Mouse (Mus musculus): ENCODE data around the gene Camkmt. TPM values are rescaled to one million over a fixed set of nuclear protein-coding genes. Genes with fewer than 3 reads are reported as not detected.

Gene Camkmt
- total and polyA plus RNA-seq, 3 experiments, result 1.6 to 5.9 TPM; not detected in 1

GRCm38 (mm10) chr17:85090120-85091099 lies at the start of gene Camkmt, which contains the start of gene Prepl (continued):
- TF ChIP-seq HCFC1 (IDR thresholded peaks at IDR 0.05; ENCODE audit: low read depth, low read length), result peak; percentile 92
- TF ChIP-seq ZMIZ1 (IDR thresholded peaks at IDR 0.05; ENCODE audit: low read depth, low read length), result no peak
- TF ChIP-seq RCOR1 (IDR thresholded peaks at IDR 0.05; ENCODE audit: low read depth, low read length), result peak; percentile 70; the same call in 1 of the 2 replicates
- TF ChIP-seq CTCF (IDR thresholded peaks at IDR 0.05 in 2 of 3, conservative IDR thresholded peaks at IDR 0.05 in 1 of 3; ENCODE audit: control insufficient read depth in 1 of 3, insufficient read depth in 1 of 3, low read depth in 2 of 3, low read length in 3 of 3, poor library complexity in 1 of 3, severe bottlenecking in 1 of 3), result no peak
- TF ChIP-seq ZKSCAN1 (IDR thresholded peaks at IDR 0.05; ENCODE audit: low read depth, low read length), result no peak
- no peak for TF ChIP-seq RAD21 (IDR thresholded peaks at IDR 0.05; ENCODE audit: low read depth, low read length)

- Histone ChIP-seq H3K4me1 (ENCODE audit: control insufficient read depth in 1 of 2, insufficient read depth in 2 of 2, low read length in 2 of 2) (no peaks in the 10 kb centered on the region), H3K27ac (ENCODE audit: control insufficient read depth, low read depth, low read length) (no peak overlapping the region), H3K36me3 (ENCODE audit: control insufficient read depth in 1 of 2, insufficient read depth in 2 of 2, low read length in 2 of 2) (no peaks in the 10 kb centered on the region), H3K79me2 (ENCODE audit: control insufficient read depth, insufficient read depth, low read length, poor library complexity) (no peaks in the 10 kb centered on the region), H3K9ac (ENCODE audit: control insufficient read depth, low read depth, low read length, poor library complexity, severe bottlenecking) (no peak overlapping the region), H3K27me3 (ENCODE audit: control insufficient read depth in 1 of 2, insufficient read depth in 2 of 2, low read length in 2 of 2) (no peaks in the 10 kb centered on the region), H3K4me3 (ENCODE audit: control insufficient read depth in 1 of 2, insufficient read depth in 1 of 2, low read depth in 2 of 2, low read length in 2 of 2) (no peak overlapping the region), H3K9me3 (replicated peaks; ENCODE audit: insufficient read depth, low read length) (no peaks in the 10 kb centered on the region)
- TF ChIP-seq EP300 (IDR thresholded peaks at IDR 0.05; ENCODE audit: low read depth in 1 of 2, low read length in 2 of 2), result no peak
- TF ChIP-seq MAZ (IDR thresholded peaks at IDR 0.05; ENCODE audit: low read depth, low read length), result no peak
- no peak for DNase-seq (ENCODE audit: low read depth, low spot score)
Measured at GRCm38 (mm10) chr17:85040913-85041312, 49.4 kb upstream of the Camkmt start.

- Histone ChIP-seq H3K9ac (ENCODE audit: control insufficient read depth, low read depth, low read length, poor library complexity, severe bottlenecking) (no peak overlapping the region), H3K27ac (ENCODE audit: control insufficient read depth, low read depth, low read length) (no peak overlapping the region), H3K4me1 (ENCODE audit: control insufficient read depth in 1 of 2, insufficient read depth in 2 of 2, low read length in 2 of 2) (no peaks in the 10 kb centered on the region), H3K4me3 (ENCODE audit: control insufficient read depth in 1 of 2, insufficient read depth in 1 of 2, low read depth in 2 of 2, low read length in 2 of 2) (no peak overlapping the region), H3K27me3 (ENCODE audit: control insufficient read depth in 1 of 2, insufficient read depth in 2 of 2, low read length in 2 of 2) (no peaks in the 10 kb centered on the region), H3K9me3 (replicated peaks; ENCODE audit: insufficient read depth, low read length) (no peaks in the 10 kb centered on the region), H3K36me3 (ENCODE audit: control insufficient read depth in 1 of 2, insufficient read depth in 2 of 2, low read length in 2 of 2) (no peaks in the 10 kb centered on the region), H3K79me2 (ENCODE audit: control insufficient read depth, insufficient read depth, low read length, poor library complexity) (no peaks in the 10 kb centered on the region)
- peak; percentile 20; the same call in 1 of the 2 replicates for TF ChIP-seq USF1 (IDR thresholded peaks at IDR 0.05; ENCODE audit: low read depth, low read length)
- TF ChIP-seq ELF1 (IDR thresholded peaks at IDR 0.05; ENCODE audit: low read depth, low read length), result no peak
- DNase-seq (ENCODE audit: low read depth, low spot score), result no peak
Measured at GRCm38 (mm10) chr17:85042419-85042818, 47.9 kb upstream of the Camkmt start.

GRCm38 (mm10) chr17:85043404-85043816 lies 46.9 kb upstream of the Camkmt start:
- Histone ChIP-seq H3K4me3 (ENCODE audit: control insufficient read depth in 1 of 2, insufficient read depth in 1 of 2, low read depth in 2 of 2, low read length in 2 of 2) (no peak overlapping the region), H3K79me2 (ENCODE audit: control insufficient read depth, insufficient read depth, low read length, poor library complexity) (no peaks in the 10 kb centered on the region), H3K4me1 (ENCODE audit: control insufficient read depth in 1 of 2, insufficient read depth in 2 of 2, low read length in 2 of 2) (no peaks in the 10 kb centered on the region), H3K9ac (ENCODE audit: control insufficient read depth, low read depth, low read length, poor library complexity, severe bottlenecking) (no peak overlapping the region), H3K9me3 (replicated peaks; ENCODE audit: insufficient read depth, low read length) (no peaks in the 10 kb centered on the region), H3K27ac (ENCODE audit: control insufficient read depth, low read depth, low read length) (no peak overlapping the region), H3K36me3 (ENCODE audit: control insufficient read depth in 1 of 2, insufficient read depth in 2 of 2, low read length in 2 of 2) (no peaks in the 10 kb centered on the region), H3K27me3 (ENCODE audit: control insufficient read depth in 1 of 2, insufficient read depth in 2 of 2, low read length in 2 of 2) (no peaks in the 10 kb centered on the region)
- no peak for DNase-seq (ENCODE audit: low read depth, low spot score)
- TF ChIP-seq CHD1 (IDR thresholded peaks at IDR 0.05; ENCODE audit: low read depth, low read length), result no peak
- no peak for TF ChIP-seq E2F4 (IDR thresholded peaks at IDR 0.05; ENCODE audit: borderline replicate concordance, low read depth, low read length)
- TF ChIP-seq TCF12 (IDR thresholded peaks at IDR 0.05; ENCODE audit: low read depth, low read length), result no peak
- no peak for TF ChIP-seq NELFE (IDR thresholded peaks at IDR 0.05; ENCODE audit: low read depth, low read length)
- TF ChIP-seq POLR2AphosphoS2 (IDR thresholded peaks at IDR 0.05; ENCODE audit: low read length), result no peak
- TF ChIP-seq MXI1 (IDR thresholded peaks at IDR 0.05; ENCODE audit: low read depth, low read length), result no peak
- no peak for TF ChIP-seq USF1 (IDR thresholded peaks at IDR 0.05; ENCODE audit: low read depth, low read length)
- no peak for TF ChIP-seq NRF1 (IDR thresholded peaks at IDR 0.05; ENCODE audit: insufficient read depth, low read depth, low read length, poor library complexity, severe bottlenecking)
- TF ChIP-seq GABPA (IDR thresholded peaks at IDR 0.05; ENCODE audit: low read depth, low read length), result no peak
- TF ChIP-seq EP300 (IDR thresholded peaks at IDR 0.05; ENCODE audit: low read depth in 1 of 2, low read length in 2 of 2), result no peak
- TF ChIP-seq CHD2 (IDR thresholded peaks at IDR 0.05; ENCODE audit: low read length), result no peak
- TF ChIP-seq BHLHE40 (IDR thresholded peaks at IDR 0.05; ENCODE audit: borderline replicate concordance, low read depth, low read length), result no peak
- TF ChIP-seq ELF1 (IDR thresholded peaks at IDR 0.05; ENCODE audit: low read depth, low read length), result no peak
- no peak for TF ChIP-seq UBTF (IDR thresholded peaks at IDR 0.05; ENCODE audit: borderline replicate concordance, insufficient read depth, low read depth, low read length)
- TF ChIP-seq ZMIZ1 (IDR thresholded peaks at IDR 0.05; ENCODE audit: low read depth, low read length), result no peak
